Mouse (Mus musculus) stomach, postnatal 0 days (tissue): Measurements from ENCODE around the gene Xylt1.

Experiments used
- CTCF ChIP-seq: IDR thresholded peaks from 2 replicates; pipeline ENCODE4 v1.5.1; 2016; ENCODE audit warnings: antibody characterized with exemption, low read depth, mild to moderate bottlenecking, moderate library complexity
- EP300 ChIP-seq: optimal IDR thresholded peaks from 2 replicates; pipeline ENCODE3; 2016; ENCODE audit warnings: antibody characterized with exemption

DNA sequence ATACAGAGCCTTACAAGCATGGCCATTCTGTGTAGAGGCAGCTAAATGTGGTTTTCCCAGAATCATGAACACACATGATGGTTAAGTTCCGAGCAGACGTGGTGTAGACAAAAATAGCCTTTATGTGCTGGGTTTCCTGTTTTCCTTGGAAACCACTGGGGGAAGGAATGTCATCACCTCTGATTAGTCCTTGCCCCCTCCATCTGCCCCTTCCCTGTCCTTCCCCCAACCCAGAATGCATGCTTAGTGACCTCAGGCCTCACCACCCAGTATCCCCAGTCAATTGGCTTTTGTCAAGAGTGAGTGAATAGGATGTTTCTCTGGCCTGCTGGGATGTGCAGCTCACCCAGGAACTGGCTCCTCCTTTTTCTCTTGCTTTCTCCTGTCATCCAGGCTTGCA lies 93.5 kb downstream of the Xylt1 start:
- TF ChIP-seq CTCF (no peak), EP300 (no peak)
